Mouse (Mus musculus): ENCODE measurements around the gene Lrr1. TPM values are rescaled to one million over a fixed set of nuclear protein-coding genes. Genes with fewer than 3 reads are reported as not detected.
"Not testable (repeated sequence)": the region's sequence is repeated elsewhere in the genome, so short reads cannot be mapped to it uniquely, and the experiment has no call there.

Lrr1 gene
- polyA plus RNA-seq, 1 experiment from 2014 or later = 22.6 TPM

GRCm38 (mm10) chr12:69143460-69143859 lies 25.2 kb upstream of the Lrr1 start:
- H3K4me1 ChIP-seq = no peaks in the 10 kb centered on the region
- H3K4me3 ChIP-seq (replicated peaks) = no peak overlapping the region
- H3K9me3 ChIP-seq (replicated peaks) = no peaks in the 10 kb centered on the region
- H3K9ac ChIP-seq = no peak overlapping the region
- 83% methylated on average over 6 of the region's 6 CpGs for WGBS
- no peak overlapping the region for H3K4me2 ChIP-seq
- H3K27me3 ChIP-seq = no peaks in the 10 kb centered on the region
- ATAC-seq (replicated peaks; ENCODE audit: low FRiP score) = no peak
- H3K36me3 ChIP-seq = no peaks in the 10 kb centered on the region
- no peak overlapping the region for H3K27ac ChIP-seq

- no peak overlapping the region for H3K9ac ChIP-seq
- H3K9me3 ChIP-seq (replicated peaks) = no peaks in the 10 kb centered on the region
- no peaks in the 10 kb centered on the region for H3K4me1 ChIP-seq
- no peak overlapping the region for H3K4me3 ChIP-seq (replicated peaks)
- H3K27ac ChIP-seq = no peak overlapping the region
- no peak overlapping the region for H3K4me2 ChIP-seq
- ATAC-seq (replicated peaks; ENCODE audit: low FRiP score) = no peak
- WGBS = 94% methylated on average over 5 of the region's 5 CpGs
- no peaks in the 10 kb centered on the region for H3K36me3 ChIP-seq
- no peaks in the 10 kb centered on the region for H3K27me3 ChIP-seq
These were observed 21.4 kb upstream of the Lrr1 start for GRCm38 (mm10) chr12:69147166-69147735.

- WGBS = 84% methylated on average over 13 of the region's 13 CpGs
- no peaks in the 10 kb centered on the region for H3K36me3 ChIP-seq
- no peaks in the 10 kb centered on the region for H3K4me1 ChIP-seq
- H3K9ac ChIP-seq = no peak overlapping the region
- no peak overlapping the region for H3K4me2 ChIP-seq
- no peak for ATAC-seq (replicated peaks; ENCODE audit: low FRiP score)
- no peaks in the 10 kb centered on the region for H3K9me3 ChIP-seq (replicated peaks)
- no peak overlapping the region for H3K27ac ChIP-seq
- no peaks in the 10 kb centered on the region for H3K27me3 ChIP-seq
- H3K4me3 ChIP-seq (replicated peaks) = no peak overlapping the region
These were observed 18.6 kb upstream of the Lrr1 start for GRCm38 (mm10) chr12:69150049-69150448.

- peaks cover 10% of the 10 kb centered on the region; the same call in 1 of the 2 replicates for H3K4me1 ChIP-seq
- no peak overlapping the region for H3K27ac ChIP-seq
- no peaks in the 10 kb centered on the region for H3K27me3 ChIP-seq
- no peaks in the 10 kb centered on the region for H3K9me3 ChIP-seq (replicated peaks)
- H3K4me3 ChIP-seq (replicated peaks) = no peak overlapping the region
- H3K36me3 ChIP-seq = peaks cover 23% of the 10 kb centered on the region
- H3K4me2 ChIP-seq = no peak overlapping the region
- H3K9ac ChIP-seq = no peak overlapping the region
- no peak for ATAC-seq (replicated peaks; ENCODE audit: low FRiP score)
- 83% methylated on average over 2 of the region's 2 CpGs for WGBS
These were observed 12.7 kb upstream of the Lrr1 start for GRCm38 (mm10) chr12:69155923-69156322.

GRCm38 (mm10) chr12:69156436-69156835 lies 12.2 kb upstream of the Lrr1 start:
- no peak for ATAC-seq (replicated peaks; ENCODE audit: low FRiP score)
- 86% methylated on average over 4 of the region's 4 CpGs for WGBS
- Histone ChIP-seq H3K9ac (no peak overlapping the region), H3K4me2 (no peak overlapping the region), H3K36me3 (peaks cover 23% of the 10 kb centered on the region), H3K27ac (no peak overlapping the region), H3K4me3 (replicated peaks) (no peak overlapping the region), H3K4me1 (peaks cover 10% of the 10 kb centered on the region; the same call in 1 of the 2 replicates), H3K9me3 (replicated peaks) (no peaks in the 10 kb centered on the region), H3K27me3 (no peaks in the 10 kb centered on the region)

- WGBS = 95% methylated on average over 2 of the region's 2 CpGs
- Histone ChIP-seq H3K27ac (peak overlapping the region; percentile 33; the same call in 1 of the 2 replicates), H3K9ac (no peak overlapping the region), H3K27me3 (no peaks in the 10 kb centered on the region), H3K36me3 (peaks cover 23% of the 10 kb centered on the region), H3K4me1 (peaks cover 10% of the 10 kb centered on the region; the same call in 1 of the 2 replicates), H3K4me3 (replicated peaks) (no peak overlapping the region), H3K4me2 (0 out of 2 replicates have a peak overlapping the region, but pooled peaks have one; percentile 64), H3K9me3 (replicated peaks) (no peaks in the 10 kb centered on the region)
- ATAC-seq (replicated peaks; ENCODE audit: low FRiP score) = no peak
These were observed 11.5 kb upstream of the Lrr1 start for GRCm38 (mm10) chr12:69157107-69157506.

- no peak for ATAC-seq (replicated peaks; ENCODE audit: low FRiP score)
- Histone ChIP-seq H3K4me2 (peak overlapping the region; percentile 64), H3K27me3 (no peaks in the 10 kb centered on the region), H3K27ac (peak overlapping the region; percentile 96), H3K9me3 (replicated peaks) (no peaks in the 10 kb centered on the region), H3K9ac (peak overlapping the region; percentile 90), H3K36me3 (peaks cover 23% of the 10 kb centered on the region), H3K4me3 (replicated peaks) (peak overlapping the region; percentile 75), H3K4me1 (peaks cover 10% of the 10 kb centered on the region; the same call in 1 of the 2 replicates)
- WGBS = under 1% methylated on average over 19 of the region's 19 CpGs
These were observed 10.2 kb upstream of the Lrr1 start for GRCm38 (mm10) chr12:69158366-69158764.

GRCm38 (mm10) chr12:69158765-69159577 lies 9.6 kb upstream of the Lrr1 start, which contains the start of gene Rps29:
Gene Rps29 (minus strand): TSS chr12:69159186.
- H3K9me3 ChIP-seq (replicated peaks); H3K27me3 ChIP-seq; H3K4me1 ChIP-seq: not testable (repeated sequence)
- Histone ChIP-seq H3K9ac (peak within 1 kb of the TSS; percentile 90), H3K4me2 (peak within 1 kb of the TSS; percentile 64), H3K36me3 (peaks cover 23% of the 10 kb centered on the region), H3K27ac (peak within 1 kb of the TSS; percentile 96), H3K4me3 (replicated peaks) (peak within 1 kb of the TSS; percentile 75)
- WGBS = under 1% methylated on average over 57 of the region's 68 CpGs
- ATAC-seq (replicated peaks; ENCODE audit: low FRiP score) = peak; percentile 99

GRCm38 (mm10) chr12:69159578-69159940 lies 9.1 kb upstream of the Lrr1 start:
- Histone ChIP-seq H3K36me3 (peaks cover 23% of the 10 kb centered on the region), H3K4me1 (peaks cover 10% of the 10 kb centered on the region; the same call in 1 of the 2 replicates), H3K27me3 (no peaks in the 10 kb centered on the region), H3K4me3 (replicated peaks) (peak overlapping the region; percentile 75), H3K9me3 (replicated peaks) (no peaks in the 10 kb centered on the region), H3K9ac (no peak overlapping the region), H3K4me2 (peak overlapping the region; percentile 44), H3K27ac (peak overlapping the region; percentile 71; the same call in 1 of the 2 replicates)
- 6% methylated on average over 9 of the region's 9 CpGs for WGBS
- no peak for ATAC-seq (replicated peaks; ENCODE audit: low FRiP score)

- not testable (repeated sequence) for H3K27me3 ChIP-seq; H3K9ac ChIP-seq; ATAC-seq (replicated peaks; ENCODE audit: low FRiP score); H3K9me3 ChIP-seq (replicated peaks); H3K27ac ChIP-seq; H3K4me2 ChIP-seq; H3K4me1 ChIP-seq; H3K4me3 ChIP-seq (replicated peaks)
- peaks cover 21% of the 10 kb centered on the region for H3K36me3 ChIP-seq
- 77% methylated on average over 2 of the region's 2 CpGs for WGBS
These were observed 7.9 kb upstream of the Lrr1 start for GRCm38 (mm10) chr12:69160677-69161076.

- 86% methylated on average over 4 of the region's 4 CpGs for WGBS
These were observed 5.0 kb upstream of the Lrr1 start for GRCm38 (mm10) chr12:69163586-69163985.

GRCm38 (mm10) chr12:69164904-69165303 lies 3.7 kb upstream of the Lrr1 start:
- no peaks in the 10 kb centered on the region for H3K27me3 ChIP-seq
- no peak overlapping the region for H3K4me3 ChIP-seq (replicated peaks)
- ATAC-seq (replicated peaks; ENCODE audit: low FRiP score) = no peak
- H3K9me3 ChIP-seq (replicated peaks) = no peaks in the 10 kb centered on the region
- H3K36me3 ChIP-seq = no peaks in the 10 kb centered on the region
- no peak overlapping the region for H3K4me2 ChIP-seq
- H3K9ac ChIP-seq = no peak overlapping the region
- no peak overlapping the region for H3K27ac ChIP-seq
- peaks cover 13% of the 10 kb centered on the region for H3K4me1 ChIP-seq
- 55% methylated on average over 3 of the region's 3 CpGs for WGBS

More at GRCm38 (mm10) chr12:69163586-69163985, 5.0 kb upstream of the Lrr1 start:
- H3K9me3 ChIP-seq (replicated peaks); H3K36me3 ChIP-seq; H3K27me3 ChIP-seq; ATAC-seq (replicated peaks; ENCODE audit: low FRiP score); H3K4me3 ChIP-seq (replicated peaks); H3K4me2 ChIP-seq; H3K4me1 ChIP-seq; H3K27ac ChIP-seq; H3K9ac ChIP-seq: not testable (repeated sequence)

Measured in kidney, embryonic 15.5 days (tissue).